In genomic region chr4:40946516-40947121, GRCm38 (mm10) we compare ENCODE assay signal across 8 mouse cellular contexts. TPM values are rescaled to one million over a fixed set of nuclear protein-coding genes. Genes with fewer than 3 reads are reported as not detected.
DNase-seq lines count a peak whose midpoint lies in the region; ATAC-seq lines count a peak whose summit lies in the region.

No protein-coding gene starts in this region.

- H3K27me3 ChIP-seq in heart, embryonic 14.5 days (ENCODE audit: control insufficient read depth, insufficient read depth, low read length), result no peaks in the 10 kb centered on the region
- H3K27me3 ChIP-seq in hindbrain, embryonic 13.5 days, result no peaks in the 10 kb centered on the region
- no peaks in the 10 kb centered on the region for H3K27me3 ChIP-seq in midbrain, embryonic 12.5 days

- H3K9me3 ChIP-seq in heart, embryonic 14.5 days (ENCODE audit: control insufficient read depth, low read length), result no peaks in the 10 kb centered on the region
- H3K9me3 ChIP-seq in hindbrain, embryonic 13.5 days, result no peaks in the 10 kb centered on the region
- H3K9me3 ChIP-seq in midbrain, embryonic 12.5 days, result no peaks in the 10 kb centered on the region

- WGBS in heart, embryonic 14.5 days, result 81% methylated on average over 7 of the region's 7 CpGs
- 92% methylated on average over 7 of the region's 7 CpGs for WGBS in hindbrain, embryonic 13.5 days
- WGBS in midbrain, embryonic 12.5 days, result 91% methylated on average over 7 of the region's 7 CpGs

- DNase-seq in heart, adult 18-20 months, result no peak
- peak; percentile 4 for DNase-seq in Muller cell, postnatal 12 days (ENCODE audit: inconsistent ontology term)
- DNase-seq in gastrocnemius, postnatal 14 days, result no peak
- no peak for DNase-seq in left cerebral cortex, adult 11 months (ENCODE audit: low spot score)
- no peak for DNase-seq in cerebellum, adult 8-10 months

- peak overlapping the region; percentile 69 to 87; a peak in 3 of 4 replicates for H3K4me3 ChIP-seq in heart, embryonic 14.5 days (ENCODE audit: control insufficient read depth in 1 of 2, insufficient read depth in 1 of 2, low read depth in 1 of 2, low read length in 2 of 2)
- peak overlapping the region; percentile 93 for H3K4me3 ChIP-seq in hindbrain, embryonic 13.5 days
- H3K4me3 ChIP-seq in midbrain, embryonic 12.5 days, result peak overlapping the region; percentile 77

- H3K9ac ChIP-seq in heart, embryonic 14.5 days (ENCODE audit: low read length), result peak overlapping the region; percentile 93
- H3K9ac ChIP-seq in hindbrain, embryonic 13.5 days, result peak overlapping the region; percentile 89
- H3K9ac ChIP-seq in midbrain, embryonic 12.5 days (replicated peaks), result peak overlapping the region; percentile 84

- ATAC-seq in heart, embryonic 14.5 days (ENCODE audit: insufficient number of reproducible peaks, insufficient read depth, low FRiP score, low read depth), result no peak
- ATAC-seq in hindbrain, embryonic 13.5 days (ENCODE audit: low FRiP score), result no peak
- no peak for ATAC-seq in midbrain, embryonic 12.5 days (ENCODE audit: low FRiP score, low read depth)

- no peak overlapping the region for H3K27ac ChIP-seq in heart, embryonic 14.5 days (replicated peaks in 1 of 2; ENCODE audit: control insufficient read depth in 1 of 2, insufficient read depth in 1 of 2, low read depth in 2 of 2, low read length in 2 of 2)
- H3K27ac ChIP-seq in hindbrain, embryonic 13.5 days, result no peak overlapping the region
- no peak overlapping the region for H3K27ac ChIP-seq in midbrain, embryonic 12.5 days (replicated peaks)

- H3K4me2 ChIP-seq in heart, embryonic 14.5 days (ENCODE audit: low read length), result peak overlapping the region; percentile 82
- peak overlapping the region; percentile 69 for H3K4me2 ChIP-seq in hindbrain, embryonic 13.5 days
- H3K4me2 ChIP-seq in midbrain, embryonic 12.5 days (replicated peaks), result peak overlapping the region; percentile 84

- intact Hi-C loops in gastrocnemius, postnatal 14 days (cut with DNase I; ENCODE audit: low total_unique reads), result no loop called here

- H3K4me1 ChIP-seq in heart, embryonic 14.5 days (ENCODE audit: control insufficient read depth in 2 of 2, insufficient read depth in 2 of 2, low read length in 2 of 2), result peaks cover 2 to 24% of the 10 kb centered on the region in 2 experiments; a peak in 3 of 4 replicates
- H3K4me1 ChIP-seq in hindbrain, embryonic 13.5 days (replicated peaks), result peaks cover 29% of the 10 kb centered on the region
- peaks cover 22% of the 10 kb centered on the region for H3K4me1 ChIP-seq in midbrain, embryonic 12.5 days

- H3K36me3 ChIP-seq in heart, embryonic 14.5 days (ENCODE audit: control insufficient read depth, insufficient read depth, low read length), result peaks cover 63% of the 10 kb centered on the region
- H3K36me3 ChIP-seq in hindbrain, embryonic 13.5 days, result peaks cover 60% of the 10 kb centered on the region
- H3K36me3 ChIP-seq in midbrain, embryonic 12.5 days, result peaks cover 52% of the 10 kb centered on the region

RNA-seq across cellular contexts. Expression of gene Bag1, which starts 1.5 kb away (rescaled TPM):
- 199 and 211 TPM in 2 replicates for polyA plus RNA-seq in heart, embryonic 14.5 days (2014; fragmentation: Nextera tagmentation; extraction: Ambion mirVana)
- 100 to 1,000 TPM; 273 to 283 TPM for total RNA-seq in heart, adult 18-20 months (2021)
- polyA plus RNA-seq in hindbrain, embryonic 13.5 days (2015; fragmentation: Nextera tagmentation; extraction: Ambion mirVana), result 201 and 205 TPM in 2 replicates
- 218 and 219 TPM in 2 replicates for polyA plus RNA-seq in midbrain, embryonic 12.5 days (2016; fragmentation: Nextera tagmentation; extraction: Ambion mirVana)
- total RNA-seq in gastrocnemius, postnatal 14 days (2021), result 100 to 1,000 TPM; 147 to 150 TPM

RNA-seq across cellular contexts. Expression of gene Chmp5, which starts 1.6 kb away (rescaled TPM):
- 74.7 and 82.9 TPM in 2 replicates for polyA plus RNA-seq in heart, embryonic 14.5 days (2014; fragmentation: Nextera tagmentation; extraction: Ambion mirVana)
- 10 to 100 TPM; 37.4 to 38.6 TPM for total RNA-seq in heart, adult 18-20 months (2021)
- 174 and 178 TPM in 2 replicates for polyA plus RNA-seq in hindbrain, embryonic 13.5 days (2015; fragmentation: Nextera tagmentation; extraction: Ambion mirVana)
- polyA plus RNA-seq in midbrain, embryonic 12.5 days (2016; fragmentation: Nextera tagmentation; extraction: Ambion mirVana), result 152 and 158 TPM in 2 replicates
- total RNA-seq in gastrocnemius, postnatal 14 days (2021), result 10 to 100 TPM; 26.7 to 27.9 TPM

RNA-seq across cellular contexts. Expression of gene Nfx1, which starts 24.1 kb away (rescaled TPM):
- polyA plus RNA-seq in heart, embryonic 14.5 days (2014; fragmentation: Nextera tagmentation; extraction: Ambion mirVana), result 56.1 and 59.0 TPM in 2 replicates
- 10 to 100 TPM; 21.2 to 21.8 TPM for total RNA-seq in heart, adult 18-20 months (2021)
- polyA plus RNA-seq in hindbrain, embryonic 13.5 days (2015; fragmentation: Nextera tagmentation; extraction: Ambion mirVana), result 107 and 110 TPM in 2 replicates
- 102 and 104 TPM in 2 replicates for polyA plus RNA-seq in midbrain, embryonic 12.5 days (2016; fragmentation: Nextera tagmentation; extraction: Ambion mirVana)
- 10 to 100 TPM; 18.3 to 18.9 TPM for total RNA-seq in gastrocnemius, postnatal 14 days (2021)

RNA-seq across cellular contexts. Expression of gene Spink4, which starts 26.8 kb away (rescaled TPM):
- 7.6 and 12.1 TPM in 2 replicates for polyA plus RNA-seq in heart, embryonic 14.5 days (2014; fragmentation: Nextera tagmentation; extraction: Ambion mirVana)
- not detected for total RNA-seq in heart, adult 18-20 months (2021)
- polyA plus RNA-seq in hindbrain, embryonic 13.5 days (2015; fragmentation: Nextera tagmentation; extraction: Ambion mirVana), result not detected in 2 replicates
- polyA plus RNA-seq in midbrain, embryonic 12.5 days (2016; fragmentation: Nextera tagmentation; extraction: Ambion mirVana), result not detected in 2 replicates
- total RNA-seq in gastrocnemius, postnatal 14 days (2021), result not detected
